Mouse (Mus musculus) lung, embryonic 15.5 days (tissue): ENCODE measurements at regions not wholly inside any gene's neighbourhood (a gene's known extent, or its start where the extent isn't known, plus 50 kb on each side); places are given as distances from the start of the nearest gene placed in this dataset.
A peak's percentile ranks its signal among the peaks of the same experiment; 100 is the strongest.

Experiments used
- ATAC-seq: fragments of 200-750 bp; cut with Nextera tagmentation; 2 replicates; pipeline ENCODE4 v1.8.0; 2017; ENCODE audit warnings: moderate number of reproducible peaks, borderline replicate concordance; ENCODE audit not compliant: low FRiP score, low TSS enrichment; ENCODE audit errors: extremely low read depth
- H3K27ac ChIP-seq: fragments of 300-500 bp; sonication (generic); 2 replicates; pipeline ENCODE4 v1.5.1; 2015; ENCODE audit warnings: moderate library complexity, mild to moderate bottlenecking, inconsistent platforms
- H3K27me3 ChIP-seq: fragments of 300-500 bp; sonication (generic); 2 replicates; pipeline ENCODE4 v1.6.1; 2015; ENCODE audit warnings: inconsistent platforms
- H3K36me3 ChIP-seq: fragments of 300-500 bp; sonication (generic); 2 replicates; pipeline ENCODE4 v1.6.1; 2015; ENCODE audit warnings: inconsistent platforms
- H3K4me1 ChIP-seq: fragments of 300-500 bp; sonication (generic); 2 replicates; pipeline ENCODE4 v1.6.1; 2015; ENCODE audit warnings: inconsistent platforms
- H3K4me2 ChIP-seq: fragments of 300-500 bp; sonication (generic); 2 replicates; pipeline ENCODE4 v1.6.1; 2015; ENCODE audit warnings: inconsistent platforms, mild to moderate bottlenecking, moderate library complexity
- H3K4me3 ChIP-seq: fragments of 300-500 bp; sonication (generic); 2 replicates; pipeline ENCODE4 v1.5.1; 2015; ENCODE audit warnings: mild to moderate bottlenecking, inconsistent platforms
- H3K9ac ChIP-seq: fragments of 300-500 bp; sonication (generic); 2 replicates; pipeline ENCODE4 v1.6.1; 2015; ENCODE audit warnings: inconsistent platforms
- H3K9me3 ChIP-seq: fragments of 300-500 bp; sonication (generic); 2 replicates; pipeline ENCODE4 v1.6.1; 2016; ENCODE audit warnings: inconsistent platforms
- WGBS: fragments of 180-500 bp; shearing (Covaris S2); methylation state at CpG from one replicate; pipeline ENCODE4 v1.1.7; 2015; 5-methylcytosine and 5-hydroxymethylcytosine counted together

DNA sequence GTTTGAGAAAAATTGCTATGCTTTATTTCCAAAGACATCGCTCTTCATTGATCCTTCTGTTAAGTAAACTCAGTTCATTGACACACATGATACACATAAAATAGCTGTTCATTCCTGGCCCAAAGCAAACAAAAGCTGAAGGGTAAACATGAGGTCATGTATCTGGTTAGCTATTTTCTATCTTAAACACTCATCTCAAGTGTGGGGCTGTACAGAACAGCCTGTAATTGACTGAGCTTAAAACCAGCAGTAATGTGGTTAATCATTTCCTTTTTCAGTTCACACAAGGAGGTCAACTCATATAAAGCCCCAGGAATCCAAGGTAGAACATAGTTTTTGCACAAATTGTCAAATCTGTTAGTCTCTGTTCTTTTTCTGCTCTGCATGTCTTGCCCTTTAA, 94.5 kb downstream of the Cldn17 start:
- 67% methylated on average over 1 of the region's 1 CpGs for WGBS
- no peak overlapping the region for H3K9ac ChIP-seq
- H3K27me3 ChIP-seq: no peaks in the 10 kb centered on the region
- no peak for ATAC-seq
- no peaks in the 10 kb centered on the region for H3K36me3 ChIP-seq
- H3K27ac ChIP-seq: no peak overlapping the region
- no peak overlapping the region for H3K4me3 ChIP-seq
- H3K4me1 ChIP-seq: no peaks in the 10 kb centered on the region
- no peaks in the 10 kb centered on the region for H3K9me3 ChIP-seq
- H3K4me2 ChIP-seq: no peak overlapping the region

DNA sequence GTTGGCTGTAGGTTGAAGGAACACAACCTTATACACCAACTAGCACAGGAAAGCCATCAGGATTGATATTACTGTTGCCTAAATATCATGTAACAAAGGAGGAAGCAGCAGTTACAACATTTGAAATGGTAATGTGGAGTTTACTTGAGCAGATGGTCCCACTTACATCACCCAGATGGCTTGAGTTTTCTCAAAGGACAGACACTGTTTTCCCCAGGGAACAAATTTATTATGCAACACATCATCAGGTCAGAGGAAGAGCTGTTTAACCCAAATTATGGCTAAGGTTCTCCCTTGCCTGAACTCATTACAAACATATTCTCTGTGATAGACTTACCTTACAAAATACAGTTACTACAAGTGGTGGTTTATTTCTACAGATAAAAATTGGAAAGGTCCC, 98.6 kb downstream of the Cldn17 start:
- Histone ChIP-seq H3K4me1 (no peaks in the 10 kb centered on the region), H3K4me3 (no peak overlapping the region), H3K27ac (no peak overlapping the region), H3K9me3 (no peaks in the 10 kb centered on the region), H3K9ac (no peak overlapping the region), H3K36me3 (no peaks in the 10 kb centered on the region), H3K27me3 (no peaks in the 10 kb centered on the region), H3K4me2 (no peak overlapping the region)
- no peak for ATAC-seq

DNA sequence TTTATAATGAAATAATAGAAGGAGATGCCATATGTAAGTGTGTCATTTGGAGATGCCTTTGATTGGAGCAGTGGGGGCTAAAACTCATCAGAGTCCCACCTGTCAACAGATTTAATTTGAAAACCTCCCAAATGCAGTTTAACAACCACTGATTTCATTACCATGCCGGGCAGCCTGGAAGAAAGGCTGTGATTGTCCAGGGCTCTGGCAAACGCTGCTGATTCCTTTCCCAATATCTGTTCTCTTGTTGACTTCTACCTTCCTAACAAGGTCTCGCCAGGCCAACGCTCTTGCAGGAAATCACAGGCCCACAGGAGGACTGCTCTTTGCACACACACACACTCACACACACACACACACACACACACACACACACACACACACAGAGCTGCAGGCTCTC, 102.4 kb downstream of the Cldn17 start:
- ATAC-seq: no peak
- no peak overlapping the region for H3K27ac ChIP-seq
- H3K4me2 ChIP-seq: no peak overlapping the region
- no peak overlapping the region for H3K4me3 ChIP-seq
- 77% methylated on average over 4 of the region's 4 CpGs for WGBS
- H3K4me1 ChIP-seq: no peaks in the 10 kb centered on the region
- H3K9ac ChIP-seq: no peak overlapping the region
- H3K9me3 ChIP-seq: no peaks in the 10 kb centered on the region
- H3K36me3 ChIP-seq: no peaks in the 10 kb centered on the region
- no peaks in the 10 kb centered on the region for H3K27me3 ChIP-seq

DNA sequence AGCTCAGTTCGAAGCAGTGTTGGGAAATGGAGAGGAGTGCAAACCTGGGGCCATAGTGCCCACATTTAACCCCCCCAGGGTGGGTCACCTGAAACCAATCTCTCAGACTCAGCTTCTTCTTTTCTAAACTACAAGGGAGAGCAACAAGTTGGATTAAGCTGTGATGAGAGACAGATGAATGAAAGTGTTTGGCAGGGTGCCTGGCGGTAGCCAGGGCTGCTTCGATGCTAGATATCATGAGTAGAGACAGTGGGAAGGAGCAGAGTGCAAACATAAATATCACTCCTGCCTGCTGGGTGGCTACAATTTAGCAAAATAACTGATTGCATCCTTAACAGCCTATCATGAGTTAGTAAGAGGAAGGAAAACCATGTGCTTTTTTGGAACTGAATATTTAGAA, 106.9 kb downstream of the Cldn17 start:
- H3K4me3 ChIP-seq: no peak overlapping the region
- WGBS: 56% methylated on average over 3 of the region's 3 CpGs
- H3K27me3 ChIP-seq: no peaks in the 10 kb centered on the region
- ATAC-seq: no peak
- no peaks in the 10 kb centered on the region for H3K9me3 ChIP-seq
- no peak overlapping the region for H3K4me2 ChIP-seq
- H3K9ac ChIP-seq: no peak overlapping the region
- no peak overlapping the region for H3K27ac ChIP-seq
- no peaks in the 10 kb centered on the region for H3K36me3 ChIP-seq
- no peaks in the 10 kb centered on the region for H3K4me1 ChIP-seq

DNA sequence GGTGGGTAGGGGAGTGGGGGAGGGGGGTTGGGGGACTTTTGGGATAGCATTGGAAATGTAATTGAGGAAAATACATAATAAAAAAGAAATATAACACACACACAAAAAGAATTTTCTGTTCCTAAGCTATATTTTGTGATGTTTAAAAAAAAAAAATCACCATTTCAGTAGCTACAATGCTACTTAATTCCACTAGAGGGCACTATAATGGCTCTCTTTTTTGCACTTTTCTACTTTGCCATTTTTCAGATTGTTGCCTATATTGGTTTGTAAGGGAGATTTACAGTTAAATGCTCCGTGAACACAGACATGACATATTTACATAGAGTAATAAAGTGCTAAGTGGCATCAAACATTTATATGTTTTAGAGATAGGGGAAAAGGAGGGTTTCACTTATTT, 102.7 kb upstream of the Grik1 start:
- no peak overlapping the region for H3K9ac ChIP-seq
- H3K4me1 ChIP-seq: no peaks in the 10 kb centered on the region
- H3K9me3 ChIP-seq: no peaks in the 10 kb centered on the region
- H3K27me3 ChIP-seq: no peaks in the 10 kb centered on the region
- no peak for ATAC-seq
- H3K4me3 ChIP-seq: no peak overlapping the region
- H3K4me2 ChIP-seq: no peak overlapping the region
- no peaks in the 10 kb centered on the region for H3K36me3 ChIP-seq
- 32% methylated on average over 1 of the region's 1 CpGs for WGBS
- no peak overlapping the region for H3K27ac ChIP-seq

DNA sequence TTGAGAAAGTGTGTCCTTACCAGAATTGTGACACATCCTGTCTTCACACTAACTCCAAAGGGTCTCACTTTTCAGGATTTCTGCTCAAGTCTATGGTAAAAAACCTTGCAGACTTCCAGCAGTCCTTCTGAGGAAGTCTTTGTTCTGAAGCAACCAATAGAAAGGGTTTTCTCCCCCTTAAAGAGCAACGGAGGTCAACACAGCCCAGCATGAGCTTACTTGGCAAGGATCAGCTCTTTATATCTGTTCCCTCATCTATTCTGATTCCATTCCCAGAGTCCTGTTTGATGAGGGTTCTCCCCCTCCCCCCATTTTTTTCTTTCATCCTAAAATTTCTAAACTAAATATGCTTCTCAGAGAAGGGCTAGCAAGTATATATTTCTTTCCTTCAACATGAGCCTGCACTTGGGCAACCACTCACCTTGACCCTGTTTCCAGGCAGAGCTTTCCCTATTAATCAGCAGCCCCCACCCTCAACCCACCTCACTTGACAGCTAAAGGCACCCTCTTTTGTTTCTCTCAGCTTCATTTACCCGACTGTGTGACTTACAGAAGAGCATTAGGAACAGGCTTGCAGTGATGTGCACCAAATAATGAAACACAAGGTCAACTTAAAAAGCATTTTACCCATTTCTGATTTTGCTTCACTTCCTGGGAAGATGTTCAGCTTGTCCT, 91.7 kb upstream of the Grik1 start:
- H3K4me2 ChIP-seq: no peak overlapping the region
- no peak overlapping the region for H3K27ac ChIP-seq
- 14% methylated on average over 2 of the region's 2 CpGs for WGBS
- 0 out of 2 replicates have a peak, but pooled peaks cover 1% of the 10 kb centered on the region for H3K4me1 ChIP-seq
- no peak overlapping the region for H3K9ac ChIP-seq
- no peaks in the 10 kb centered on the region for H3K9me3 ChIP-seq
- H3K36me3 ChIP-seq: no peaks in the 10 kb centered on the region
- H3K27me3 ChIP-seq: no peaks in the 10 kb centered on the region
- no peak overlapping the region for H3K4me3 ChIP-seq
- ATAC-seq: no peak; the same call in 1 of the 2 replicates

DNA sequence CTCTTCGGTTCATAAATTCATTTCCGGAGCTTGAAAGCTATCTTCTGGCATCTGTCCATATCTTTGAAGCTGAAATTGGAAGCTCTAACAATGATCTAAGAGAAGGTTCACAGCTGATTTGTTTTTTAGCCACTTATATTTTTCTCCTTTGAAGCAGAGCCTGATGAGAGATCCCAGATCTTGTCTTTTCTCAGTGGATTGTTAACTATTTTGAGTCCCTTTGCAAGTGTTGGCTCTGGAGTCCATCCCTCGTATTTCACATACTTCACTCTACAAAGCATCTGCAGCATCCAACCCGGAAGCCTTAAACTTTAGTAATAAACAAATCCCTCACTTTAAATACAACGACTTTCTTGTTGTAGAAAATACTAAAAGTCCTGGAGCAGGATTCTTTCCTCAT, 85.6 kb upstream of the Grik1 start:
- Histone ChIP-seq H3K4me3 (no peak overlapping the region), H3K9me3 (no peaks in the 10 kb centered on the region), H3K27me3 (no peaks in the 10 kb centered on the region), H3K4me2 (no peak overlapping the region), H3K4me1 (peaks cover 6% of the 10 kb centered on the region; the same call in 1 of the 2 replicates), H3K9ac (no peak overlapping the region), H3K27ac (no peak overlapping the region), H3K36me3 (no peaks in the 10 kb centered on the region)
- 36% methylated on average over 5 of the region's 5 CpGs for WGBS
- peak; percentile 46; the same call in 1 of the 2 replicates for ATAC-seq

DNA sequence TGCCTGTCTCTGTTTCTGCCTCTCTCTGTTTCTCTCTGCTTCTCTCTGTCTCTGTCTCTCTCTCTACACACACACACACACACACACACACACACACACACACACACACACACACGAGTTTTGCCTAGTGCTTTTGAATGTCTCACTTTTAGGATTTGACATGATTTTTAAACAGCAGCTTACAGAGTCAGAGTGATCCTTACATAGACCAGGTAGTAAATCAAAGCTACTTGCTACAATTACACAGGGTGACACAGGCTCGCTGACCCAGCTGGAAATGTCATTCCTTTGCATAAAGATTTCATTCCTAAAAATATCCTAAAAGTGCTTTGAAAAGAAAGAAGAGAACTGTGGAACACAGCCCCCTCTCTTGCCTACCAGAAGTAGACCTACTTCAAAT, 84.5 kb upstream of the Grik1 start:
- no peaks in the 10 kb centered on the region for H3K9me3 ChIP-seq
- H3K27ac ChIP-seq: no peak overlapping the region
- no peak for ATAC-seq
- peaks cover 6% of the 10 kb centered on the region; the same call in 1 of the 2 replicates for H3K4me1 ChIP-seq
- H3K27me3 ChIP-seq: no peaks in the 10 kb centered on the region
- H3K4me2 ChIP-seq: no peak overlapping the region
- no peak overlapping the region for H3K9ac ChIP-seq
- H3K4me3 ChIP-seq: no peak overlapping the region
- H3K36me3 ChIP-seq: no peaks in the 10 kb centered on the region
- WGBS: 25% methylated on average over 2 of the region's 2 CpGs

DNA sequence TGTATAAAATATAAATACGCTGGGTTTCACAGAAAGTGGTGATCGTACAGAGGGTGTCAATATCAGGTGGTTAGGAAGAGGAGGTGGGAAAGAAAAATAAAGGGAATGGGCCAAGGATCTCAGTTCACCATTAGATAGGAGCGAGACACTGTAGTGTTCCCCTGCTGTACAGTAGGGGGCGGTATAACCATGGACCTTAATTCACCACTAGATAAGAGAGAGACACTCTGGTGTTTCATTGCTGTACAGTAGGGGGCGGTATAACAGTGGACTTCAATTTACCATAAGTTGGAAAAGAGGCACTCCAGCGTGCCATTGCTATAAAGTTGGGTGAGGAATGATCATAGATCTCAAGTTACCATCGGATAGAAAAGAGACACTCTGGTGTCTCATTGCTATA, 82.0 kb upstream of the Grik1 start:
- H3K4me1 ChIP-seq: peaks cover 6% of the 10 kb centered on the region; the same call in 1 of the 2 replicates
- no peak overlapping the region for H3K4me3 ChIP-seq
- 31% methylated on average over 7 of the region's 7 CpGs for WGBS
- no peak overlapping the region for H3K27ac ChIP-seq
- no peaks in the 10 kb centered on the region for H3K9me3 ChIP-seq
- no peaks in the 10 kb centered on the region for H3K27me3 ChIP-seq
- ATAC-seq: 0 out of 2 replicates have a peak, but pooled peaks have one; percentile 42
- no peak overlapping the region for H3K9ac ChIP-seq
- no peaks in the 10 kb centered on the region for H3K36me3 ChIP-seq
- H3K4me2 ChIP-seq: no peak overlapping the region

DNA sequence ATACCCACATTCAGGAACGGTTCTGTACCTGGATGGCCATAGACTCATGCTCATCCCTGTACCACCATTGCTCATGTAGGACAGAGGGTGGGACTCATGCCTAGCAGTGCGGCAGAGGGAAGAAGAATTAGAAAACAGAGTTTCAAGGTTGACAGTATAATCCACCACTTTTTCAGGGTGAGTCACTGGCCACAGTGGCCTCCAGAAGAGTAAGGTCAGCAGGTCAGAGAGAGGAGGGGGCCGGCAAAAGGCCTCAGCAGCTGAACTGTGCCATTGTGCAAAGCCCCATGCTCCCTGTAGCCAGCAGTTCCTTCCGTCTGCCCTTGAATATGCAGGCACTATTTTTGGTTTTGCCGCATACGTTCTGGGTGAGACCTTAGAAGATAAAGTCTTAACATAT, 78.1 kb upstream of the Grik1 start:
- H3K4me2 ChIP-seq: no peak overlapping the region
- no peak for ATAC-seq
- no peaks in the 10 kb centered on the region for H3K27me3 ChIP-seq
- H3K9ac ChIP-seq: no peak overlapping the region
- no peak overlapping the region for H3K4me3 ChIP-seq
- no peak overlapping the region for H3K27ac ChIP-seq
- no peaks in the 10 kb centered on the region for H3K4me1 ChIP-seq
- H3K36me3 ChIP-seq: no peaks in the 10 kb centered on the region
- no peaks in the 10 kb centered on the region for H3K9me3 ChIP-seq
- 50% methylated on average over 6 of the region's 6 CpGs for WGBS

DNA sequence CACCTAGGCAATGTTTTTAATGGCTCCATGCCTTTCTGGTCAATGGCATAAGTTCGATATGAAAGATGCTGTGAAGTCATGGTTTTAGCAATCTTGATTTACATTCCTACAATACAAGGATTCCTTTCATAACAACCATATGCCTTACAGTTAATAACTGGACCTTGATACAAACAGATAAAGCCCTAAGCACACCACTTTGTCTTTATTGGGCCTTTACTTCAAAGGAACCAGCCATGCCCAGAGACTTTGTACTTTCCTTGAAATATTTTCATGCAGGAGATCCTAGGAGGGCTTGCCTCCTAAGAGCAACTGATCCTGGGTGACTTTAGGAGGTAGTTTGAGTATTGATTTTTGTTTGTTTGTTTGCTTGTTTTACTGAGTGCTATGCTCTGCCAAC, 77.1 kb upstream of the Grik1 start:
- H3K27ac ChIP-seq: no peak overlapping the region
- WGBS: 69% methylated on average over 1 of the region's 1 CpGs
- no peaks in the 10 kb centered on the region for H3K9me3 ChIP-seq
- no peaks in the 10 kb centered on the region for H3K27me3 ChIP-seq
- H3K4me2 ChIP-seq: no peak overlapping the region
- H3K4me3 ChIP-seq: no peak overlapping the region
- no peaks in the 10 kb centered on the region for H3K4me1 ChIP-seq
- H3K9ac ChIP-seq: no peak overlapping the region
- H3K36me3 ChIP-seq: no peaks in the 10 kb centered on the region
- ATAC-seq: no peak

DNA sequence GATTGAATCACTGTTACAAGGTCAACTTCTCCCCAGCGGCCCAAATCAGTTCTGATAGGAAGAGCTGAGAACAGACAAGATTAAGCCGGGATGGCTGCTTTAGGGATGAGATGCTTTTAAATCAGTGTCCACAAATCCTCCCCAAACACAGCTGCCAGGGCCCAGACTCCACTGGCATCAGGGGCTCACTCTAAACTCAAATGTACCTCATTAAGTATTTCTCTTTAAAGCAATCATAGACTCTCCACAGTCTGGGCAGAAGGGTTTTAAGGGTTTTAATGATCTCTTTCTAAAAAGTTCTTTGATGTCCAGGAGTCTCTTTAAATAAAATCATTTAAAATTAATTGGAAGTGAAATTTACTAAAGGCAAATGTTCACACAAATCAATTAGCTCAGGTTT, 70.0 kb upstream of the Grik1 start:
- H3K27me3 ChIP-seq: no peaks in the 10 kb centered on the region
- no peak overlapping the region for H3K9ac ChIP-seq
- H3K4me2 ChIP-seq: no peak overlapping the region
- no peaks in the 10 kb centered on the region for H3K36me3 ChIP-seq
- H3K27ac ChIP-seq: no peak overlapping the region
- ATAC-seq: no peak
- H3K4me1 ChIP-seq: no peaks in the 10 kb centered on the region
- no peaks in the 10 kb centered on the region for H3K9me3 ChIP-seq
- H3K4me3 ChIP-seq: no peak overlapping the region
- 24% methylated on average over 2 of the region's 2 CpGs for WGBS
